Mouse (Mus musculus) ES-Bruce4 (cell line): ENCODE results near the gene Tspan31.

Experiments used
- CTCF ChIP-seq: IDR thresholded peaks from one replicate; pipeline ENCODE4 v1.8.1; 2011; ENCODE audit warnings: low read depth, low read length
- EP300 ChIP-seq: IDR thresholded peaks from 2 replicates; pipeline ENCODE4 v1.6.1; 2011; ENCODE audit warnings: low read depth, low read length; ENCODE audit not compliant: insufficient read depth
- POLR2A ChIP-seq: IDR thresholded peaks from one replicate; pipeline ENCODE4 v1.8.1; 2011; ENCODE audit warnings: low read length; ENCODE audit not compliant: insufficient read depth

GRCm38 (mm10) chr10:127071203-127071602, 1.1 kb upstream of the Tspan31 start:
- TF ChIP-seq CTCF (no peak), POLR2A (no peak), EP300 (no peak)
